Mouse (Mus musculus) embryonic facial prominence, embryonic 15.5 days (tissue): ENCODE results near the gene Gm20388. TPM values are rescaled to one million over a fixed set of nuclear protein-coding genes. Genes with fewer than 3 reads are reported as not detected.

ENCODE experiments used
- ATAC-seq: fragments of 200-750 bp; cut with Nextera tagmentation; 2 replicates; pipeline ENCODE4 v1.8.0; 2017; ENCODE audit warnings: low read depth, moderate TSS enrichment; ENCODE audit not compliant: insufficient number of reproducible peaks, low FRiP score, low TSS enrichment
- H3K27ac ChIP-seq: fragments of 300-500 bp; sonication (generic); replicated peaks from 2 replicates; pipeline ENCODE4 v1.5.1; 2015; ENCODE audit warnings: mild to moderate bottlenecking, inconsistent platforms
- H3K27me3 ChIP-seq: fragments of 300-500 bp; sonication (generic); 2 replicates; pipeline ENCODE4 v1.6.1; 2015; ENCODE audit warnings: inconsistent platforms
- H3K36me3 ChIP-seq: fragments of 300-500 bp; sonication (generic); 2 replicates; pipeline ENCODE4 v1.6.1; 2015; ENCODE audit warnings: mild to moderate bottlenecking, inconsistent platforms
- H3K4me1 ChIP-seq: fragments of 300-500 bp; sonication (generic); 2 replicates; pipeline ENCODE4 v1.6.1; 2015; ENCODE audit warnings: inconsistent platforms
- H3K4me2 ChIP-seq: fragments of 300-500 bp; sonication (generic); replicated peaks from 2 replicates; pipeline ENCODE4 v1.6.1; 2015; ENCODE audit warnings: mild to moderate bottlenecking, inconsistent platforms
- H3K4me3 ChIP-seq: fragments of 300-500 bp; sonication (generic); replicated peaks from 2 replicates; pipeline ENCODE4 v1.5.1; 2015; ENCODE audit warnings: mild to moderate bottlenecking, inconsistent platforms
- H3K9ac ChIP-seq: fragments of 300-500 bp; sonication (generic); 2 replicates; pipeline ENCODE4 v1.6.1; 2015; ENCODE audit warnings: inconsistent platforms
- H3K9me3 ChIP-seq: fragments of 300-500 bp; sonication (generic); replicated peaks from 2 replicates; pipeline ENCODE4 v1.6.1; 2016; ENCODE audit warnings: inconsistent platforms
- WGBS: fragments of 180-500 bp; shearing (Covaris S2); methylation state at CpG from one replicate; pipeline ENCODE4 v1.1.7; 2015; 5-methylcytosine and 5-hydroxymethylcytosine counted together
- polyA plus RNA-seq: library from polyadenylated mRNA; unstranded; fragments of >200 nt; fragmentation: Nextera tagmentation; extraction: Ambion mirVana; gene quantifications from 2 replicates; pipeline ENCODE4 v1.2.1, GENCODE M21; 2015

The Gm20388 gene
- polyA plus RNA-seq, 1 experiment from 2014 or later, result 8.0 TPM

- 77% methylated on average over 12 of the region's 12 CpGs for WGBS
- ATAC-seq, result no peak
- no peak overlapping the region for H3K9ac ChIP-seq
Measured at GRCm38 (mm10) chr8:122086064-122086463, 2175.4 kb downstream of the Gm20388 start.

DNA sequence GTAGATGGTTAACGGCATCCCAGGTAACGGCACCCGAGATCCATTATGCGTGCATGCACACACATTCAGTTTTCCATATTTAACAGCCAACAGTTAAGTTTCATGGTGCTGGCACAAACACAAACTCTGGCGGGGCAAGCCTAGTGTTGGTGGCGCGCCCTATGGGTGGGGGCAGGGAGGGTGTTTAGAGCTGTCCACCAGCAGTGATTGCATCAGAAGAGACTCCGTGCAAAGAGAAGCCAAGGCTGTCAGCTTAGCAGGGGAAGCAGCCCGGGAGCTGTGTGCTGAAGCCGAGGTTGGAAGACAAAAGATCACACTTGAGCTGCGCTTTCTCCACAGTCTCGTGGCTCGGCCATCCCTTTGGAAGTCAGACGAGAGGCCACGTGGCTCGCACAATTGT lies 2178.0 kb downstream of the Gm20388 start:
- H3K4me2 ChIP-seq, result no peak overlapping the region
- H3K9ac ChIP-seq, result no peak overlapping the region
- H3K4me1 ChIP-seq, result peaks cover 24% of the 10 kb centered on the region
- H3K9me3 ChIP-seq, result no peaks in the 10 kb centered on the region
- H3K27ac ChIP-seq, result no peak overlapping the region
- no peaks in the 10 kb centered on the region for H3K36me3 ChIP-seq
- no peak overlapping the region for H3K4me3 ChIP-seq
- H3K27me3 ChIP-seq, result 0 out of 2 replicates have a peak, but pooled peaks cover 4% of the 10 kb centered on the region
- WGBS, result 86% methylated on average over 16 of the region's 16 CpGs
- no peak for ATAC-seq

More at GRCm38 (mm10) chr8:122086064-122086463, 2175.4 kb downstream of the Gm20388 start:
- Histone ChIP-seq H3K9me3 (no peaks in the 10 kb centered on the region), H3K27me3 (0 out of 2 replicates have a peak, but pooled peaks cover 4% of the 10 kb centered on the region), H3K4me3 (no peak overlapping the region), H3K4me2 (no peak overlapping the region), H3K27ac (no peak overlapping the region), H3K4me1 (peaks cover 9% of the 10 kb centered on the region; the same call in 1 of the 2 replicates), H3K36me3 (no peaks in the 10 kb centered on the region)

- H3K9me3 ChIP-seq, result no peaks in the 10 kb centered on the region
- no peak overlapping the region for H3K4me2 ChIP-seq
- H3K9ac ChIP-seq, result no peak overlapping the region
- no peaks in the 10 kb centered on the region for H3K36me3 ChIP-seq
- H3K4me1 ChIP-seq, result peaks cover 24% of the 10 kb centered on the region
- no peak overlapping the region for H3K27ac ChIP-seq
- WGBS, result 76% methylated on average over 7 of the region's 7 CpGs
- H3K4me3 ChIP-seq, result no peak overlapping the region
- H3K27me3 ChIP-seq, result 0 out of 2 replicates have a peak, but pooled peaks cover 4% of the 10 kb centered on the region
- no peak for ATAC-seq
Measured at GRCm38 (mm10) chr8:122089186-122089700, 2178.6 kb downstream of the Gm20388 start.

GRCm38 (mm10) chr8:122092476-122092875 lies 2181.8 kb downstream of the Gm20388 start:
- 69% methylated on average over 5 of the region's 5 CpGs for WGBS
- Histone ChIP-seq H3K4me2 (no peak overlapping the region), H3K9ac (no peak overlapping the region), H3K9me3 (no peaks in the 10 kb centered on the region), H3K4me3 (no peak overlapping the region), H3K4me1 (peaks cover 15% of the 10 kb centered on the region), H3K27ac (peak overlapping the region; percentile 49; the same call in 1 of the 2 replicates), H3K36me3 (no peaks in the 10 kb centered on the region), H3K27me3 (0 out of 2 replicates have a peak, but pooled peaks cover under 1% of the 10 kb centered on the region)
- ATAC-seq, result no peak

- H3K9me3 ChIP-seq, result no peaks in the 10 kb centered on the region
- no peak overlapping the region for H3K4me3 ChIP-seq
- no peaks in the 10 kb centered on the region for H3K27me3 ChIP-seq
- peaks cover 40% of the 10 kb centered on the region for H3K4me1 ChIP-seq
- H3K27ac ChIP-seq, result peak overlapping the region; percentile 82
- no peak overlapping the region for H3K4me2 ChIP-seq
- no peak for ATAC-seq
- H3K36me3 ChIP-seq, result no peaks in the 10 kb centered on the region
- WGBS, result 72% methylated on average over 3 of the region's 3 CpGs
- no peak overlapping the region for H3K9ac ChIP-seq
Measured at GRCm38 (mm10) chr8:122098766-122099165, 2188.1 kb downstream of the Gm20388 start.

DNA sequence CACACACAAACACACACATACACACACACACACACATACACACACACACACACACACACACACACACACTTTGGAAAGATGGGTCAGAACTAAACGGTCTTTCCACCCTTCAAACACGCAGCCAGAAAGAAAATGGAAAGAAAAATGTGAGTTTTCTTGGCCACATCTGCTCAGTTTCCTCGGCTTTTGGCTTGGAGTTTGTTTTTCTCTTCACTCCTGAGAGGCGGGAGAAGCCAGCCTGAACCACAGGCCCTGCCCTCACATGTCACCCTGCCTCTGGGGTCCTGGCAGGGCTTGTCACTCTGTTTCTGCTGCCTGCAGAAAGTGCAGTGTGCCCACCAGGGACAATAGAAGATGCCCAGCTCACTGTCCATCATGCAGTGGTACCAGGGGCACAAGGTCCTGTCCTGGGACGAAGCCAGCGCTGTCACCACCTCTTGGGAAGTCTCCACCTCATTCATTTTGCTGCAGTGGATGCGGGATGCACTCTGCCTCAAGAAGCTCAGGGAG lies 2189.1 kb downstream of the Gm20388 start:
- Histone ChIP-seq H3K27ac (peak overlapping the region; percentile 82), H3K9me3 (no peaks in the 10 kb centered on the region), H3K4me1 (peaks cover 43% of the 10 kb centered on the region), H3K36me3 (no peaks in the 10 kb centered on the region), H3K27me3 (no peaks in the 10 kb centered on the region), H3K9ac (no peak overlapping the region), H3K4me3 (no peak overlapping the region), H3K4me2 (no peak overlapping the region)
- WGBS, result 49% methylated on average over 7 of the region's 7 CpGs
- no peak for ATAC-seq

DNA sequence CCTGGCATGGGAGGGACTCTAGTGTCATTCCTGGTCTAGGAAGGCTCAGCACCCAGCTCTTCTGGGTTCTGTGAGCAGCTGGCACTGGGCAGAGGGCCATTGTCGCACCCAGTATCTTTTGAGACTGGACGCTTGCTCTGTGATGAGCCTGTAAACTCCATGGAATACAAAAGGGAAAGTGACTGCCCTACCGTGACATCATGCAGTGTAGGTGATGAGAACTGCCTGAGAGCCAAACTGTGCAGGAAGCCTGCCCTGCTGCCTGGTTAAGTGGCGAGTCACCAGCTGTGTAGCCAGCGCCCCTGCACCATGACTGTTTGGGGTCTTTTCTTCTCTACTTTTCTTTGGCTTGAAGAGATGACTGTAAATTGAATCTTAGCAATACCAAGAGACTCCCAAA lies 2191.2 kb downstream of the Gm20388 start:
- no peak for ATAC-seq
- WGBS, result 52% methylated on average over 5 of the region's 5 CpGs
- peaks cover 43% of the 10 kb centered on the region for H3K4me1 ChIP-seq

GRCm38 (mm10) chr8:122102286-122102685 lies 2191.6 kb downstream of the Gm20388 start:
- WGBS, result 27% methylated on average over 8 of the region's 8 CpGs
- Histone ChIP-seq H3K9ac (no peak overlapping the region), H3K4me2 (0 out of 2 replicates have a peak overlapping the region, but pooled peaks have one; percentile 8), H3K27ac (peak overlapping the region; percentile 86), H3K4me1 (peaks cover 43% of the 10 kb centered on the region), H3K9me3 (no peaks in the 10 kb centered on the region), H3K27me3 (no peaks in the 10 kb centered on the region), H3K36me3 (no peaks in the 10 kb centered on the region), H3K4me3 (no peak overlapping the region)
- no peak for ATAC-seq

More for the DNA sequence above, 2191.2 kb downstream of the Gm20388 start:
- H3K9ac ChIP-seq, result no peak overlapping the region
- H3K27me3 ChIP-seq, result no peaks in the 10 kb centered on the region
- no peaks in the 10 kb centered on the region for H3K9me3 ChIP-seq
- H3K27ac ChIP-seq, result peak overlapping the region; percentile 80
- H3K4me2 ChIP-seq, result no peak overlapping the region
- no peaks in the 10 kb centered on the region for H3K36me3 ChIP-seq
- H3K4me3 ChIP-seq, result no peak overlapping the region

DNA sequence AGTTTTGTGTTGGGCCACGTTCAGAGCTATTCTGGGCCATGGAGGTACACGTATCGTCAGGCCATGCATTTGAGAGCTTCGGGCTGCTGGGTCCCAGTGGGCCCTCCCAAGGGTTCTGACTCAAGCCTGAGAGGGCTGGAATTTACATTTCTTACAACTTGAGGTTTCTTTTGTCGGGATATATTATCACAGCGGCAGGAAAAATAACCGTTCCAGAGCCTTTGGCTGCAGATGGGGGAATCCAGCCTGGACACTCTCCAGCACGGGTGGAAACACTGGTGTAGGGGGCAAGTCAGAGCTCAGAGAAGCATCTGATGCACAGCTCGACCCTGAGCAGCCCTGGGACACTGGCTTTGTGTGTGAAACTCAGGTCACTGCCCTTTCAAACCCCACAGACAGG lies 2192.6 kb downstream of the Gm20388 start:
- Histone ChIP-seq H3K27me3 (no peaks in the 10 kb centered on the region), H3K27ac (peak overlapping the region; percentile 86), H3K4me1 (peaks cover 43% of the 10 kb centered on the region), H3K9ac (no peak overlapping the region), H3K9me3 (no peaks in the 10 kb centered on the region), H3K36me3 (no peaks in the 10 kb centered on the region), H3K4me2 (no peak overlapping the region), H3K4me3 (no peak overlapping the region)
- no peak for ATAC-seq
- 59% methylated on average over 9 of the region's 9 CpGs for WGBS

- H3K9ac ChIP-seq, result no peak overlapping the region
- ATAC-seq, result no peak
- no peaks in the 10 kb centered on the region for H3K36me3 ChIP-seq
- H3K9me3 ChIP-seq, result no peaks in the 10 kb centered on the region
- H3K27me3 ChIP-seq, result no peaks in the 10 kb centered on the region
- no peak overlapping the region for H3K4me3 ChIP-seq
- 68% methylated on average over 4 of the region's 4 CpGs for WGBS
- no peak overlapping the region for H3K4me2 ChIP-seq
- peaks cover 43% of the 10 kb centered on the region for H3K4me1 ChIP-seq
- H3K27ac ChIP-seq, result no peak overlapping the region
Measured at GRCm38 (mm10) chr8:122104658-122105057, 2194.0 kb downstream of the Gm20388 start.

DNA sequence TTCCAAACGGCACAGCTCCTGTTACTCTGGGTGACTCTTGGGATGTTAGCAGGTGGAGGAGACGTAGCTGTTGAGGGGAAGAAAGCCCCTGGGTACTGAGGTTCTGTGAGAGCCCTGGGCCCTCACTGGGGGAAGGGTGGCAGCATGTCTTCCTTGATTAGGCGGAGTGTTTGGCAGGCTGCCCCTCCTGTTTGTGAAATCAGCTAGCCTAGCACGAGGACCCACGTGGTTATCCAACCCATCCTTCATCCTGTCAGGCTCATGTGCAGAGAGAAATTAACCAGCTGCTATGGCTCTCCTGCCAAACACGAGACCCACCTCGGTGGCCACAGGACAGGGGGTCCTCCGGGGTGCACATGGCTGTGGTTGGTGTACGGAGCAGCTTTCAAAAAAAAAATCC lies 2195.6 kb downstream of the Gm20388 start:
- ATAC-seq, result no peak
- no peaks in the 10 kb centered on the region for H3K36me3 ChIP-seq
- 43% methylated on average over 9 of the region's 9 CpGs for WGBS
- H3K27me3 ChIP-seq, result no peaks in the 10 kb centered on the region
- no peak overlapping the region for H3K4me2 ChIP-seq
- H3K4me1 ChIP-seq, result peaks cover 33% of the 10 kb centered on the region
- H3K27ac ChIP-seq, result no peak overlapping the region
- H3K4me3 ChIP-seq, result no peak overlapping the region
- no peaks in the 10 kb centered on the region for H3K9me3 ChIP-seq
- H3K9ac ChIP-seq, result no peak overlapping the region
